Mouse (Mus musculus) testis, adult 2 months (tissue): ENCODE data around the gene Zg16.

Experiments
- CTCF ChIP-seq: fragments of 200-500 bp; IDR thresholded peaks from 2 replicates; pipeline ENCODE4 v1.5.1; 2012; ENCODE audit warnings: low read depth, mild to moderate bottlenecking, inconsistent platforms, low read length, moderate library complexity; ENCODE audit not compliant: control insufficient read depth, insufficient read depth, insufficient replicate concordance
- POLR2A ChIP-seq: fragments of 200-500 bp; IDR thresholded peaks from 2 replicates; pipeline ENCODE4 v1.6.1; 2012; ENCODE audit warnings: low read depth, mild to moderate bottlenecking, inconsistent platforms, low read length, moderate library complexity; ENCODE audit not compliant: control insufficient read depth

GRCm38 (mm10) chr7:127020491-127020890 is 66.6 kb downstream of the Zg16 start:
- no peak for TF ChIP-seq CTCF
- TF ChIP-seq POLR2A, result no peak
